In genomic region chr6:67267408-67268244, GRCm38 (mm10) we compare ENCODE assay signal across 8 mouse cellular contexts. TPM values are rescaled to one million over a fixed set of nuclear protein-coding genes. Genes with fewer than 3 reads are reported as not detected.
DNase-seq lines count a peak whose midpoint lies in the region; ATAC-seq lines count a peak whose summit lies in the region.

No protein-coding gene starts in this region.

- peak overlapping the region; percentile 83 for H3K27ac ChIP-seq in intestine, embryonic 15.5 days
- peak overlapping the region; percentile 92 for H3K27ac ChIP-seq in limb, embryonic 13.5 days
- peak overlapping the region; percentile 90 for H3K27ac ChIP-seq in midbrain, embryonic 14.5 days (replicated peaks; ENCODE audit: low read depth, low read length)

- peak; percentile 15 for ATAC-seq in intestine, embryonic 15.5 days
- ATAC-seq in limb, embryonic 13.5 days (ENCODE audit: low FRiP score, low read depth), result peak; percentile 2; the same call in 1 of the 2 replicates
- peak; percentile 41 for ATAC-seq in midbrain, embryonic 14.5 days (ENCODE audit: low FRiP score, low TSS enrichment)

- no peaks in the 10 kb centered on the region for H3K9me3 ChIP-seq in intestine, embryonic 15.5 days
- H3K9me3 ChIP-seq in limb, embryonic 13.5 days, result no peaks in the 10 kb centered on the region
- no peaks in the 10 kb centered on the region for H3K9me3 ChIP-seq in midbrain, embryonic 14.5 days (ENCODE audit: control insufficient read depth, low read length)

- no peaks in the 10 kb centered on the region for H3K4me1 ChIP-seq in intestine, embryonic 15.5 days (replicated peaks)
- H3K4me1 ChIP-seq in limb, embryonic 13.5 days, result peaks cover 11% of the 10 kb centered on the region
- H3K4me1 ChIP-seq in midbrain, embryonic 14.5 days (ENCODE audit: control insufficient read depth, insufficient read depth, low read length), result peaks cover 11% of the 10 kb centered on the region

- H3K36me3 ChIP-seq in intestine, embryonic 15.5 days, result no peaks in the 10 kb centered on the region
- H3K36me3 ChIP-seq in limb, embryonic 13.5 days, result peaks cover 8% of the 10 kb centered on the region
- H3K36me3 ChIP-seq in midbrain, embryonic 14.5 days (ENCODE audit: control insufficient read depth, insufficient read depth, low read length), result peaks cover 10% of the 10 kb centered on the region

- H3K9ac ChIP-seq in intestine, embryonic 15.5 days, result peak overlapping the region; percentile 99
- H3K9ac ChIP-seq in limb, embryonic 13.5 days, result peak overlapping the region; percentile 100
- H3K9ac ChIP-seq in midbrain, embryonic 14.5 days (replicated peaks; ENCODE audit: low read length), result peak overlapping the region; percentile 84

- peak overlapping the region; percentile 97 for H3K4me3 ChIP-seq in intestine, embryonic 15.5 days (replicated peaks)
- H3K4me3 ChIP-seq in limb, embryonic 13.5 days, result peak overlapping the region; percentile 100
- peak overlapping the region; percentile 99 for H3K4me3 ChIP-seq in midbrain, embryonic 14.5 days (replicated peaks; ENCODE audit: low read depth, low read length)

- peak; percentile 26 for DNase-seq in urinary bladder, postnatal 14 days (ENCODE audit: low spot score)
- DNase-seq in urinary bladder, postnatal 10 days (ENCODE audit: low spot score), result no peak
- peak; percentile 72 for DNase-seq in embryo, embryonic 10 days (ENCODE audit: low spot score)
- DNase-seq in gastrocnemius, postnatal 36 days, result peak; percentile 12 to 31
- DNase-seq in midbrain, embryonic 14.5 days, result peak; percentile 60
- DNase-seq in spleen, postnatal 14 days (ENCODE audit: low spot score in 2 of 2), result peak; percentile 24 to 31

- peak overlapping the region; percentile 49 for H3K4me2 ChIP-seq in intestine, embryonic 15.5 days (replicated peaks)
- H3K4me2 ChIP-seq in limb, embryonic 13.5 days (replicated peaks), result peak overlapping the region; percentile 62
- H3K4me2 ChIP-seq in midbrain, embryonic 14.5 days (ENCODE audit: low read length), result peak overlapping the region; percentile 59

- WGBS in intestine, embryonic 15.5 days, result under 1% methylated on average over 65 of the region's 65 CpGs
- WGBS in limb, embryonic 13.5 days, result under 1% methylated on average over 62 of the region's 65 CpGs
- under 1% methylated on average over 64 of the region's 65 CpGs for WGBS in midbrain, embryonic 14.5 days

- H3K27me3 ChIP-seq in intestine, embryonic 15.5 days (replicated peaks), result no peaks in the 10 kb centered on the region
- H3K27me3 ChIP-seq in limb, embryonic 13.5 days, result no peaks in the 10 kb centered on the region
- H3K27me3 ChIP-seq in midbrain, embryonic 14.5 days (ENCODE audit: control insufficient read depth, insufficient read depth, low read length), result no peaks in the 10 kb centered on the region

- intact Hi-C loops in gastrocnemius, postnatal 36 days (cut with DNase I), result loop anchor here (2.0 to 5.0 kb wide), 2 partner anchors 39 to 310 kb away; no protein-coding TSS in a partner anchor

RNA-seq across cellular contexts. Expression of gene Serbp1, which starts 29.6 kb away (rescaled TPM):
- total RNA-seq in gastrocnemius, postnatal 36 days (2021), result 100 to 1,000 TPM; 255 to 326 TPM
- 392 and 427 TPM in 2 replicates for polyA plus RNA-seq in intestine, embryonic 15.5 days (2015; fragmentation: Nextera tagmentation; extraction: Ambion mirVana)
- polyA plus RNA-seq in limb, embryonic 13.5 days (2015; fragmentation: Nextera tagmentation; extraction: Ambion mirVana), result 391 and 419 TPM in 2 replicates
- polyA plus RNA-seq in midbrain, embryonic 14.5 days (2014; fragmentation: Nextera tagmentation; extraction: Ambion mirVana), result 325 and 337 TPM in 2 replicates
